Mouse (Mus musculus) embryonic facial prominence, embryonic 11.5 days (tissue): ENCODE data around the gene Kidins220. TPM values are rescaled to one million over a fixed set of nuclear protein-coding genes. Genes with fewer than 3 reads are reported as not detected.

Source experiments
- ATAC-seq: fragments of 200-750 bp; cut with Nextera tagmentation; replicated peaks from 2 replicates; pipeline ENCODE4 v1.8.0; 2017; ENCODE audit warnings: low read depth; ENCODE audit not compliant: insufficient number of reproducible peaks, low FRiP score, low TSS enrichment
- DNase-seq: peaks from one replicate; pipeline ENCODE4 v3.0.0-alpha.2; 2015; ENCODE audit warnings: low spot score
- H3K27ac ChIP-seq: fragments of 300-500 bp; sonication (generic); replicated peaks from 2 replicates; pipeline ENCODE4 v1.5.1; 2014; ENCODE audit warnings: mild to moderate bottlenecking, low read depth, low read length, control low read depth
- H3K27me3 ChIP-seq: fragments of 300-500 bp; sonication (generic); 2 replicates; pipeline ENCODE4 v1.6.1; 2014; ENCODE audit warnings: mild to moderate bottlenecking, low read length, moderate library complexity, mixed read lengths; ENCODE audit not compliant: control insufficient read depth, insufficient read depth
- H3K36me3 ChIP-seq: fragments of 300-500 bp; sonication (generic); replicated peaks from 2 replicates; pipeline ENCODE4 v1.6.1; 2014; ENCODE audit warnings: low read depth, mild to moderate bottlenecking, low read length, moderate library complexity, mixed read lengths; ENCODE audit not compliant: control insufficient read depth, insufficient read depth
- H3K4me1 ChIP-seq: fragments of 300-500 bp; sonication (generic); 2 replicates; pipeline ENCODE4 v1.6.1; 2014; ENCODE audit warnings: low read length, mixed read lengths; ENCODE audit not compliant: control insufficient read depth, insufficient read depth
- H3K4me2 ChIP-seq: fragments of 300-500 bp; sonication (generic); 2 replicates; pipeline ENCODE4 v1.6.1; 2014; ENCODE audit warnings: low read depth, mild to moderate bottlenecking, control low read depth, low read length, moderate library complexity
- H3K4me3 ChIP-seq: fragments of 300-500 bp; sonication (generic); 2 replicates; pipeline ENCODE4 v1.5.1; 2014; ENCODE audit warnings: low read depth, low read length, control low read depth
- H3K9ac ChIP-seq: fragments of 300-500 bp; sonication (generic); replicated peaks from 2 replicates; pipeline ENCODE4 v1.6.1; 2014; ENCODE audit warnings: mild to moderate bottlenecking, control low read depth, low read length
- H3K9me3 ChIP-seq: fragments of 300-500 bp; sonication (generic); replicated peaks from 2 replicates; pipeline ENCODE4 v1.6.1; 2016; ENCODE audit warnings: mild to moderate bottlenecking, low read length, inconsistent platforms, mixed read lengths; ENCODE audit not compliant: control insufficient read depth
- WGBS: fragments of 180-500 bp; shearing (Covaris S2); extraction: QIAGEN DNeasy Blood & Tissue Kit; methylation state at CpG from one replicate; pipeline ENCODE4 v1.1.7; 2014; 5-methylcytosine and 5-hydroxymethylcytosine counted together
- polyA plus RNA-seq: library from polyadenylated mRNA; unstranded; fragments of >200 nt; fragmentation: Nextera tagmentation; extraction: Ambion mirVana; gene quantifications from 2 replicates; pipeline ENCODE4 v1.2.1, GENCODE M21; 2014

Gene Kidins220
- polyA plus RNA-seq, 1 experiment from 2014 or later, result 23.4 TPM

GRCm38 (mm10) chr12:25060901-25061300 is 86.2 kb downstream of the Kidins220 start:
- 88% methylated on average over 7 of the region's 7 CpGs for WGBS
- no peaks in the 10 kb centered on the region for H3K9me3 ChIP-seq
- no peak for DNase-seq
- no peaks in the 10 kb centered on the region; the same call in 1 of the 2 replicates for H3K36me3 ChIP-seq
- no peaks in the 10 kb centered on the region for H3K27me3 ChIP-seq
- no peak overlapping the region for H3K4me3 ChIP-seq
- H3K4me1 ChIP-seq, result no peaks in the 10 kb centered on the region
- H3K27ac ChIP-seq, result no peak overlapping the region
- H3K9ac ChIP-seq, result no peak overlapping the region
- no peak overlapping the region for H3K4me2 ChIP-seq
- no peak for ATAC-seq

GRCm38 (mm10) chr12:25062264-25062663 is 87.5 kb downstream of the Kidins220 start:
- no peak for ATAC-seq
- 89% methylated on average over 6 of the region's 6 CpGs for WGBS

GRCm38 (mm10) chr12:25073374-25073773 is 98.6 kb downstream of the Kidins220 start:
- no peak for ATAC-seq
- no peak overlapping the region for H3K9ac ChIP-seq
- no peak overlapping the region for H3K4me2 ChIP-seq
- H3K36me3 ChIP-seq, result no peaks in the 10 kb centered on the region
- no peak overlapping the region for H3K4me3 ChIP-seq
- no peaks in the 10 kb centered on the region for H3K27me3 ChIP-seq
- 80% methylated on average over 4 of the region's 4 CpGs for WGBS
- H3K27ac ChIP-seq, result no peak overlapping the region
- DNase-seq, result no peak
- no peaks in the 10 kb centered on the region for H3K4me1 ChIP-seq
- no peaks in the 10 kb centered on the region for H3K9me3 ChIP-seq

More at GRCm38 (mm10) chr12:25062264-25062663, 87.5 kb downstream of the Kidins220 start:
- no peaks in the 10 kb centered on the region for H3K9me3 ChIP-seq
- H3K27ac ChIP-seq, result no peak overlapping the region
- H3K36me3 ChIP-seq, result no peaks in the 10 kb centered on the region; the same call in 1 of the 2 replicates
- no peaks in the 10 kb centered on the region for H3K4me1 ChIP-seq
- no peak overlapping the region for H3K4me3 ChIP-seq
- no peak overlapping the region for H3K9ac ChIP-seq
- no peak overlapping the region for H3K4me2 ChIP-seq
- no peak for DNase-seq
- no peaks in the 10 kb centered on the region for H3K27me3 ChIP-seq

GRCm38 (mm10) chr12:25074344-25074743 is 99.6 kb downstream of the Kidins220 start:
- H3K36me3 ChIP-seq, result no peaks in the 10 kb centered on the region
- 86% methylated on average over 3 of the region's 3 CpGs for WGBS

GRCm38 (mm10) chr12:25083260-25084178 is 108.8 kb downstream of the Kidins220 start:
- H3K4me2 ChIP-seq, result no peak overlapping the region; the same call in 1 of the 2 replicates
- H3K9ac ChIP-seq, result no peak overlapping the region
- H3K9me3 ChIP-seq, result no peaks in the 10 kb centered on the region
- DNase-seq (no peak), ATAC-seq (no peak)
- H3K27me3 ChIP-seq, result no peaks in the 10 kb centered on the region
- no peak overlapping the region for H3K4me3 ChIP-seq
- H3K4me1 ChIP-seq, result no peaks in the 10 kb centered on the region
- H3K27ac ChIP-seq, result no peak overlapping the region
- whole genome bisulfite sequencing, result 34% methylated on average over 26 of the region's 26 CpGs
- H3K36me3 ChIP-seq, result no peaks in the 10 kb centered on the region

More at GRCm38 (mm10) chr12:25074344-25074743, 99.6 kb downstream of the Kidins220 start:
- ATAC-seq, result no peak
- Histone ChIP-seq H3K9ac (no peak overlapping the region), H3K27me3 (no peaks in the 10 kb centered on the region), H3K4me2 (no peak overlapping the region), H3K27ac (no peak overlapping the region), H3K9me3 (no peaks in the 10 kb centered on the region), H3K4me1 (no peaks in the 10 kb centered on the region), H3K4me3 (no peak overlapping the region)
- DNase-seq, result no peak

- H3K36me3 ChIP-seq, result no peaks in the 10 kb centered on the region
- H3K27ac ChIP-seq, result no peak overlapping the region
- H3K4me3 ChIP-seq, result no peak overlapping the region
- no peak overlapping the region for H3K9ac ChIP-seq
- DNase-seq (no peak), ATAC-seq (no peak)
- no peaks in the 10 kb centered on the region for H3K9me3 ChIP-seq
- no peaks in the 10 kb centered on the region for H3K27me3 ChIP-seq
- H3K4me1 ChIP-seq, result no peaks in the 10 kb centered on the region
- no peak overlapping the region for H3K4me2 ChIP-seq
- WGBS, result 56% methylated on average over 4 of the region's 4 CpGs
These were observed 112.2 kb downstream of the Kidins220 start for GRCm38 (mm10) chr12:25086966-25087365.

- 42% methylated on average over 1 of the region's 1 CpGs for WGBS
- no peak for DNase-seq
- Histone ChIP-seq H3K4me1 (no peaks in the 10 kb centered on the region; the same call in 1 of the 2 replicates), H3K27ac (no peak overlapping the region), H3K4me2 (no peak overlapping the region), H3K4me3 (no peak overlapping the region), H3K9me3 (no peaks in the 10 kb centered on the region), H3K27me3 (no peaks in the 10 kb centered on the region), H3K9ac (no peak overlapping the region), H3K36me3 (no peaks in the 10 kb centered on the region)
- no peak for ATAC-seq
These were observed 114.7 kb downstream of the Kidins220 start for GRCm38 (mm10) chr12:25089433-25089832.
